Mouse (Mus musculus) T-cell, adult 66 days (primary cell): Measurements from ENCODE around the gene Tead2. TPM values are rescaled to one million over a fixed set of nuclear protein-coding genes. Genes with fewer than 3 reads are reported as not detected.

Experiments
- total RNA-seq, 2 experiments: library from RNA; stranded (reverse); gene quantifications; 3 replicates in 1 of 2; 4 replicates in 1 of 2; pipeline ENCODE4 v1.2.4; 2023

Tead2 gene
- total RNA-seq = not detected

GRCm38 (mm10) chr7:45215673-45216441 lies at the start of gene Tead2:
TSS of gene Tead2 (plus strand) at chr7:45215753.

GRCm38 (mm10) chr7:45179469-45179868 lies 36.1 kb upstream of the Tead2 start, which contains the start of gene Gfy:
TSS of gene Gfy (minus strand) at chr7:45179569.

GRCm38 (mm10) chr7:45180896-45181477 lies 34.6 kb upstream of the Tead2 start, which contains the start of gene Pth2:
TSS of gene Pth2 (plus strand) at chr7:45180995.

GRCm38 (mm10) chr7:45204380-45205143 lies 11.0 kb upstream of the Tead2 start, which contains the start of gene Ccdc155:
TSS of gene Ccdc155 (minus strand) at chr7:45204892.

GRCm38 (mm10) chr7:45211851-45212251 lies 3.7 kb upstream of the Tead2 start, which contains the start of gene Dkkl1:
TSS of gene Dkkl1 (minus strand) at chr7:45212147.

GRCm38 (mm10) chr7:45238723-45239496 lies 23.4 kb downstream of the Tead2 start, which contains the start of gene Cd37:
TSS of gene Cd37 (minus strand) at chr7:45239115.

GRCm38 (mm10) chr7:45240633-45241388 lies 25.3 kb downstream of the Tead2 start, which contains the start of gene Slc6a16:
TSS of gene Slc6a16 (plus strand) at chr7:45241085.

GRCm38 (mm10) chr7:45277136-45277760 lies 61.7 kb downstream of the Tead2 start, which contains the start of gene Slc6a21:
TSS of gene Slc6a21 (plus strand) at chr7:45277513.

Other genes with a start within 250 kb of the Tead2 start
- under 1 TPM; 0.61 to 0.80 TPM for gene Cpt1c, start 240.9 kb upstream of the Tead2 start, total RNA-seq
- 100 to 1,000 TPM; 143 to 165 TPM for gene Prmt1, start 229.2 kb upstream of the Tead2 start, total RNA-seq
- 100 to 1,000 TPM; 138 to 172 TPM for gene Irf3, start 218.1 kb upstream of the Tead2 start, total RNA-seq
- gene Bcl2l12, start 217.0 kb upstream of the Tead2 start, total RNA-seq = 10 to 100 TPM; 18.5 to 30.8 TPM
- gene Scaf1, start 199.4 kb upstream of the Tead2 start, total RNA-seq = 10 to 100 TPM; 81.3 to 91.5 TPM
- gene Rras, start 197.8 kb upstream of the Tead2 start, total RNA-seq = 10 to 100 TPM; 10.5 to 10.9 TPM
- 10 to 100 TPM; 76.8 to 78.7 TPM for gene Prr12, start 162.9 kb upstream of the Tead2 start, total RNA-seq
- 10 to 100 TPM; 65.9 to 68.4 TPM for gene Nosip, start 153.3 kb upstream of the Tead2 start, total RNA-seq
- 1 to 10 TPM; 1.4 to 1.5 TPM for gene Prrg2, start 153.1 kb upstream of the Tead2 start, total RNA-seq
- gene Rcn3, start 123.5 kb upstream of the Tead2 start, total RNA-seq = 10 to 100 TPM; 16.3 to 23.6 TPM
- 10 to 100 TPM; 28.0 to 35.1 TPM for gene Fcgrt, start 111.9 kb upstream of the Tead2 start, total RNA-seq
- gene Rps11, start 91.3 kb upstream of the Tead2 start, total RNA-seq = 1,000 to 10,000 TPM; 3,284 to 3,343 TPM
- gene Rpl13a, start 87.0 kb upstream of the Tead2 start, total RNA-seq = 1,000 to 10,000 TPM; 5,708 to 6,154 TPM
- not detected for gene Gm45713, start 79.5 kb upstream of the Tead2 start, total RNA-seq
- gene Flt3l, start 79.3 kb upstream of the Tead2 start, total RNA-seq = 100 to 1,000 TPM; 236 to 250 TPM
- 10 to 100 TPM; 30.3 to 44.8 TPM for gene Pih1d1, start 61.5 kb upstream of the Tead2 start, total RNA-seq
- gene Aldh16a1, start 61.2 kb upstream of the Tead2 start, total RNA-seq = 10 to 100 TPM; 55.0 to 58.1 TPM
- under 1 TPM in 1 of 2 experiments, not detected in 1; 0.30 TPM for gene Slc17a7, start 51.8 kb upstream of the Tead2 start, total RNA-seq
- gene Gfy, start 36.2 kb upstream of the Tead2 start, total RNA-seq = not detected
- not detected for gene Pth2, start 34.8 kb upstream of the Tead2 start, total RNA-seq
- gene Ccdc155, start 10.9 kb upstream of the Tead2 start, total RNA-seq = not detected
- gene Dkkl1, start 3.6 kb upstream of the Tead2 start, total RNA-seq = 1 to 10 TPM in 1 of 2 experiments, under 1 TPM in 1; 0.83 to 1.0 TPM
- 100 to 1,000 TPM; 270 to 288 TPM for gene Cd37, start 23.4 kb downstream of the Tead2 start, total RNA-seq
- not detected for gene Slc6a16, start 25.3 kb downstream of the Tead2 start, total RNA-seq
- gene Slc6a21, start 61.8 kb downstream of the Tead2 start, total RNA-seq = not detected
- 10 to 100 TPM; 11.4 to 15.3 TPM for gene Trpm4, start 118.0 kb downstream of the Tead2 start, total RNA-seq
- not detected for gene Hrc, start 119.5 kb downstream of the Tead2 start, total RNA-seq
- under 1 TPM; 0.15 to 0.50 TPM for gene Ppfia3, start 151.3 kb downstream of the Tead2 start, total RNA-seq
- 1 to 10 TPM; 3.0 to 3.6 TPM for gene Lin7b, start 154.8 kb downstream of the Tead2 start, total RNA-seq
- 100 to 1,000 TPM; 682 to 709 TPM for gene Snrnp70, start 180.0 kb downstream of the Tead2 start, total RNA-seq
- gene Kcna7, start 189.9 kb downstream of the Tead2 start, total RNA-seq = not detected
- not detected for gene Ntf5, start 197.9 kb downstream of the Tead2 start, total RNA-seq
- gene Lhb, start 205.1 kb downstream of the Tead2 start, total RNA-seq = not detected
- gene Gys1, start 219.1 kb downstream of the Tead2 start, total RNA-seq = 1 to 10 TPM; 6.5 to 6.8 TPM
- 10 to 100 TPM; 48.6 to 51.6 TPM for gene Ruvbl2, start 222.3 kb downstream of the Tead2 start, total RNA-seq
- 100 to 1,000 TPM; 409 to 413 TPM for gene Ftl1, start 244.1 kb downstream of the Tead2 start, total RNA-seq